ENCODE assay signal across 13 mouse cellular contexts in the genomic region with DNA sequence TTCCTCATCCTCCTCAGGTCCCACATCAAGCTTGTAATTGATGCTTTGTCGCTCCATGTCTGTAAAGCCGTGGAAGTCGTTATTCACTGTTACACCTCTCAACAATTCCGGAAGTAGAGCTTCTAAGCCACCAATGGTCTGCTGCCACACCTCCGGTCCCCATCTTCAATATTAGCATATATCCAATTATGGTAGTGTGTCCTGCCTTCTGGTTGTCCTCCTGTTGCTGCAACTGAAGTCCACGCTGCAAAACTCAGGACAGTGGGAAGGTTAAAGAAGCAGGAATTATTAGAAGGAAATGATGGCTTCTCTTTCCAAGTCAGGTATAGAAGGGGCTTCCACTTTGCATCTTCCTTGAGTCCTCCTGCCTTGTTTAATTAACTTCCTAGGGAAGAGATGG. TPM values are rescaled to one million over a fixed set of nuclear protein-coding genes. Genes with fewer than 3 reads are reported as not detected.
"Had no signal": no experiment of that assay in that cellular context is flagged by ENCODE, and none has a peak within 500 bp of the region (broad histone marks: within the 10 kb centered on the region; RNA-seq: fewer than 3 reads in every experiment).

A gene (minus strand): TSS at position 101 of the 400 bp plus-strand sequence.

RNA-seq across cellular contexts. Expression of the gene that starts here (rescaled TPM):
- polyA plus RNA-seq: neural tube, embryonic 12.5 days; neural tube, embryonic 13.5 days; neural tube, embryonic 14.5 days; neural tube, embryonic 15.5 days; small intestine, adult 2 months; spleen, adult 2 months; stomach, embryonic 14.5 days; stomach, embryonic 15.5 days; stomach, embryonic 16.5 days; stomach, postnatal 0 days; thymus, adult 2 months; thymus, postnatal 0 days; urinary bladder, adult 2 months had no signal
